In genomic region chr9:37120801-37121200, GRCm38 (mm10) we compare ENCODE assay signal across 11 mouse cellular contexts. TPM values are rescaled to one million over a fixed set of nuclear protein-coding genes. Genes with fewer than 3 reads are reported as not detected.
DNase-seq lines count a peak whose midpoint lies in the region; ATAC-seq lines count a peak whose summit lies in the region.
"Had no signal": no experiment of that assay in that cellular context is flagged by ENCODE, and none has a peak within 500 bp of the region (broad histone marks: within the 10 kb centered on the region; RNA-seq: fewer than 3 reads in every experiment).

No protein-coding gene starts in this region.

- intact Hi-C loops in left cerebral cortex, postnatal 4 days (cut with DNase I), result no loop called here

- no peak for ATAC-seq in heart, embryonic 12.5 days (ENCODE audit: insufficient number of reproducible peaks, low FRiP score)
- no peak for ATAC-seq in midbrain, embryonic 14.5 days (ENCODE audit: low FRiP score, low TSS enrichment)
- ATAC-seq: intestine, embryonic 15.5 days had no signal

- no peak overlapping the region for H3K9ac ChIP-seq in heart, embryonic 12.5 days
- no peak overlapping the region for H3K9ac ChIP-seq in midbrain, embryonic 14.5 days (replicated peaks; ENCODE audit: low read length)
- H3K9ac ChIP-seq: intestine, embryonic 15.5 days; lung, embryonic 15.5 days had no signal

- no peak overlapping the region for H3K4me3 ChIP-seq in heart, embryonic 12.5 days
- no peak overlapping the region for H3K4me3 ChIP-seq in midbrain, embryonic 14.5 days (replicated peaks; ENCODE audit: low read depth, low read length)
- H3K4me3 ChIP-seq: intestine, embryonic 15.5 days; lung, embryonic 15.5 days; myocyte had no signal

- peak; percentile 82 to 87 for DNase-seq in heart, adult 18-20 months
- DNase-seq in urinary bladder, postnatal 25 days (ENCODE audit: low spot score), result peak; percentile 21
- DNase-seq in urinary bladder, postnatal 10 days (ENCODE audit: low spot score), result no peak
- DNase-seq in kidney, postnatal 25 days, result peak; percentile 26 to 49
- DNase-seq in midbrain, embryonic 14.5 days, result no peak
- no peak for DNase-seq in embryo, embryonic 11 days
- no peak for DNase-seq in left cerebral cortex, postnatal 4 days

- H3K27ac ChIP-seq in heart, embryonic 12.5 days (ENCODE audit: poor library complexity, severe bottlenecking), result no peak overlapping the region
- H3K27ac ChIP-seq in midbrain, embryonic 14.5 days (replicated peaks; ENCODE audit: low read depth, low read length), result no peak overlapping the region
- H3K27ac ChIP-seq: intestine, embryonic 15.5 days; lung, embryonic 15.5 days had no signal

- WGBS in heart, embryonic 12.5 days, result 64% methylated on average over 6 of the region's 6 CpGs
- WGBS in midbrain, embryonic 14.5 days, result 83% methylated on average over 6 of the region's 6 CpGs

- no peak overlapping the region for H3K4me2 ChIP-seq in heart, embryonic 12.5 days
- no peak overlapping the region for H3K4me2 ChIP-seq in midbrain, embryonic 14.5 days (ENCODE audit: low read length)
- H3K4me2 ChIP-seq: intestine, embryonic 15.5 days; lung, embryonic 15.5 days had no signal

- no peaks in the 10 kb centered on the region for H3K27me3 ChIP-seq in heart, embryonic 12.5 days (replicated peaks)
- H3K27me3 ChIP-seq in midbrain, embryonic 14.5 days (ENCODE audit: control insufficient read depth, insufficient read depth, low read length), result no peaks in the 10 kb centered on the region
- H3K27me3 ChIP-seq: intestine, embryonic 15.5 days; lung, embryonic 15.5 days had no signal

- H3K36me3 ChIP-seq in heart, embryonic 12.5 days, result no peaks in the 10 kb centered on the region
- no peaks in the 10 kb centered on the region for H3K36me3 ChIP-seq in midbrain, embryonic 14.5 days (ENCODE audit: control insufficient read depth, insufficient read depth, low read length)
- H3K36me3 ChIP-seq: intestine, embryonic 15.5 days; lung, embryonic 15.5 days had no signal

- H3K4me1 ChIP-seq in heart, embryonic 12.5 days (replicated peaks), result no peaks in the 10 kb centered on the region
- H3K4me1 ChIP-seq in midbrain, embryonic 14.5 days (ENCODE audit: control insufficient read depth, insufficient read depth, low read length), result peaks cover 19% of the 10 kb centered on the region; the same call in 1 of the 2 replicates
- H3K4me1 ChIP-seq: lung, embryonic 15.5 days had no signal

- H3K9me3 ChIP-seq in heart, embryonic 12.5 days (replicated peaks), result no peaks in the 10 kb centered on the region
- no peaks in the 10 kb centered on the region for H3K9me3 ChIP-seq in midbrain, embryonic 14.5 days (ENCODE audit: control insufficient read depth, low read length)
- H3K9me3 ChIP-seq: intestine, embryonic 15.5 days; lung, embryonic 15.5 days had no signal

RNA-seq across cellular contexts. Expression of gene Pknox2, which starts 26.4 kb away (rescaled TPM):
- total RNA-seq in heart, adult 18-20 months (2021), result 10 to 100 TPM in 1 of 2 experiments, 1 to 10 TPM in 1; 6.8 to 10.0 TPM
- polyA plus RNA-seq in heart, embryonic 12.5 days (2016; fragmentation: Nextera tagmentation; extraction: Ambion mirVana), result 8.2 and 8.8 TPM in 2 replicates
- 18.4 and 19.6 TPM in 2 replicates for polyA plus RNA-seq in midbrain, embryonic 14.5 days (2014; fragmentation: Nextera tagmentation; extraction: Ambion mirVana)
- total RNA-seq in left cerebral cortex, postnatal 4 days (2021), result 10 to 100 TPM; 51.8 to 54.2 TPM

Comparison
In these comparisons a context has a peak if more than half of its experiments do, and no peak if none do; other contexts are left out.
1. DNase-seq: peak in heart, adult 18-20 months (2 of 2), urinary bladder, postnatal 25 days (single experiment) and kidney, postnatal 25 days (2 of 2); none in urinary bladder, postnatal 10 days (single experiment), midbrain, embryonic 14.5 days (single experiment), embryo, embryonic 11 days (single experiment) and left cerebral cortex, postnatal 4 days (single experiment).
2. RNA of gene Pknox2, which starts 26.4 kb away (total RNA-seq): 51.8 to 54.2 TPM in left cerebral cortex, postnatal 4 days; 6.8 to 10.0 TPM in heart, adult 18-20 months; every median in the first group is over 4 times any median in the second.